Mouse (Mus musculus): ENCODE results near the gene Mical1. TPM values are rescaled to one million over a fixed set of nuclear protein-coding genes. Genes with fewer than 3 reads are reported as not detected.
"Not testable (repeated sequence)": the region's sequence is repeated elsewhere in the genome, so short reads cannot be mapped to it uniquely, and the experiment has no call there.

The Mical1 gene
- polyA plus RNA-seq, 1 experiment from 2014 or later, result 70.9 TPM

GRCm38 (mm10) chr10:41505446-41505845, 29.3 kb downstream of the Mical1 start:
- not testable (repeated sequence) for H3K36me3 ChIP-seq (ENCODE audit: control insufficient read depth, insufficient read depth, low read length); H3K27ac ChIP-seq (ENCODE audit: low read length); H3K9me3 ChIP-seq (ENCODE audit: control insufficient read depth, low read length); H3K9ac ChIP-seq (ENCODE audit: low read length); H3K4me1 ChIP-seq (replicated peaks; ENCODE audit: control insufficient read depth, insufficient read depth, low read length); H3K4me2 ChIP-seq (ENCODE audit: low read depth, low read length); H3K27me3 ChIP-seq (ENCODE audit: control insufficient read depth, insufficient read depth, low read depth, low read length); H3K4me3 ChIP-seq (ENCODE audit: low read length)
- WGBS, result 0% methylated on average over 3 of the region's 3 CpGs
- peak; percentile 62 for ATAC-seq (ENCODE audit: low read depth)

- no peaks in the 10 kb centered on the region for H3K36me3 ChIP-seq (ENCODE audit: control insufficient read depth, insufficient read depth, low read length)
- ATAC-seq (ENCODE audit: low read depth), result no peak
- no peaks in the 10 kb centered on the region for H3K27me3 ChIP-seq (ENCODE audit: control insufficient read depth, insufficient read depth, low read depth, low read length)
- H3K9ac ChIP-seq (ENCODE audit: low read length), result no peak overlapping the region
- H3K4me3 ChIP-seq (ENCODE audit: low read length), result no peak overlapping the region
- no peaks in the 10 kb centered on the region for H3K4me1 ChIP-seq (replicated peaks; ENCODE audit: control insufficient read depth, insufficient read depth, low read length)
- H3K27ac ChIP-seq (ENCODE audit: low read length), result no peak overlapping the region
- H3K9me3 ChIP-seq (ENCODE audit: control insufficient read depth, low read length), result no peaks in the 10 kb centered on the region
- 27% methylated on average over 2 of the region's 2 CpGs for WGBS
- no peak overlapping the region for H3K4me2 ChIP-seq (ENCODE audit: low read depth, low read length)
Measured at GRCm38 (mm10) chr10:41509160-41509559, 33.0 kb downstream of the Mical1 start.

- Histone ChIP-seq H3K4me2 (ENCODE audit: low read depth, low read length) (no peak overlapping the region), H3K4me1 (replicated peaks; ENCODE audit: control insufficient read depth, insufficient read depth, low read length) (0 out of 2 replicates have a peak, but pooled peaks cover 4% of the 10 kb centered on the region), H3K27me3 (ENCODE audit: control insufficient read depth, insufficient read depth, low read depth, low read length) (no peaks in the 10 kb centered on the region), H3K9ac (ENCODE audit: low read length) (no peak overlapping the region), H3K9me3 (ENCODE audit: control insufficient read depth, low read length) (no peaks in the 10 kb centered on the region), H3K27ac (ENCODE audit: low read length) (no peak overlapping the region), H3K36me3 (ENCODE audit: control insufficient read depth, insufficient read depth, low read length) (no peaks in the 10 kb centered on the region), H3K4me3 (ENCODE audit: low read length) (no peak overlapping the region)
- 67% methylated on average over 4 of the region's 4 CpGs for WGBS
- ATAC-seq (ENCODE audit: low read depth), result no peak
Measured at GRCm38 (mm10) chr10:41514301-41514700, 38.2 kb downstream of the Mical1 start.

GRCm38 (mm10) chr10:41514921-41515320, 38.8 kb downstream of the Mical1 start:
- Histone ChIP-seq H3K9ac (ENCODE audit: low read length) (no peak overlapping the region), H3K4me2 (ENCODE audit: low read depth, low read length) (no peak overlapping the region), H3K4me3 (ENCODE audit: low read length) (no peak overlapping the region), H3K27me3 (ENCODE audit: control insufficient read depth, insufficient read depth, low read depth, low read length) (no peaks in the 10 kb centered on the region), H3K4me1 (replicated peaks; ENCODE audit: control insufficient read depth, insufficient read depth, low read length) (0 out of 2 replicates have a peak, but pooled peaks cover 4% of the 10 kb centered on the region), H3K9me3 (ENCODE audit: control insufficient read depth, low read length) (no peaks in the 10 kb centered on the region), H3K36me3 (ENCODE audit: control insufficient read depth, insufficient read depth, low read length) (no peaks in the 10 kb centered on the region), H3K27ac (ENCODE audit: low read length) (no peak overlapping the region)
- no peak for ATAC-seq (ENCODE audit: low read depth)

- Histone ChIP-seq H3K27me3 (ENCODE audit: control insufficient read depth, insufficient read depth, low read depth, low read length) (no peaks in the 10 kb centered on the region), H3K4me2 (ENCODE audit: low read depth, low read length) (peak overlapping the region; percentile 90), H3K4me3 (ENCODE audit: low read length) (peak overlapping the region; percentile 97), H3K27ac (ENCODE audit: low read length) (peak overlapping the region; percentile 97), H3K9ac (ENCODE audit: low read length) (peak overlapping the region; percentile 97), H3K4me1 (replicated peaks; ENCODE audit: control insufficient read depth, insufficient read depth, low read length) (peaks cover 22% of the 10 kb centered on the region), H3K36me3 (ENCODE audit: control insufficient read depth, insufficient read depth, low read length) (no peaks in the 10 kb centered on the region), H3K9me3 (ENCODE audit: control insufficient read depth, low read length) (no peaks in the 10 kb centered on the region)
- WGBS, result under 1% methylated on average over 23 of the region's 23 CpGs
- peak; percentile 63 for ATAC-seq (ENCODE audit: low read depth)
Measured at GRCm38 (mm10) chr10:41518508-41518980, 42.4 kb downstream of the Mical1 start.

GRCm38 (mm10) chr10:41518981-41519618, 43.0 kb downstream of the Mical1 start, which contains the start of gene Cd164:
Gene Cd164 (plus strand): TSS chr10:41519414.
- H3K4me3 ChIP-seq (ENCODE audit: low read length), result peak within 1 kb of the TSS; percentile 97
- peak within 1 kb of the TSS; percentile 90 for H3K4me2 ChIP-seq (ENCODE audit: low read depth, low read length)
- peak within 1 kb of the TSS; percentile 97 for H3K27ac ChIP-seq (ENCODE audit: low read length)
- no peaks in the 10 kb centered on the region for H3K9me3 ChIP-seq (ENCODE audit: control insufficient read depth, low read length)
- no peaks in the 10 kb centered on the region for H3K27me3 ChIP-seq (ENCODE audit: control insufficient read depth, insufficient read depth, low read depth, low read length)
- H3K36me3 ChIP-seq (ENCODE audit: control insufficient read depth, insufficient read depth, low read length), result no peaks in the 10 kb centered on the region
- peak; percentile 94 for ATAC-seq (ENCODE audit: low read depth)
- H3K4me1 ChIP-seq (replicated peaks; ENCODE audit: control insufficient read depth, insufficient read depth, low read length), result peaks cover 24% of the 10 kb centered on the region
- WGBS, result under 1% methylated on average over 58 of the region's 69 CpGs
- H3K9ac ChIP-seq (ENCODE audit: low read length), result peak within 1 kb of the TSS; percentile 97

- H3K4me3 ChIP-seq (ENCODE audit: low read length), result peak overlapping the region; percentile 97
- peak; percentile 49 for ATAC-seq (ENCODE audit: low read depth)
Measured at GRCm38 (mm10) chr10:41519640-41520409, 43.7 kb downstream of the Mical1 start.

GRCm38 (mm10) chr10:41520410-41520673, 44.2 kb downstream of the Mical1 start:
- H3K9ac ChIP-seq (ENCODE audit: low read length), result peak overlapping the region; percentile 97
- no peaks in the 10 kb centered on the region for H3K27me3 ChIP-seq (ENCODE audit: control insufficient read depth, insufficient read depth, low read depth, low read length)
- peaks cover 8% of the 10 kb centered on the region; the same call in 1 of the 2 replicates for H3K36me3 ChIP-seq (ENCODE audit: control insufficient read depth, insufficient read depth, low read length)
- peak overlapping the region; percentile 88 for H3K4me2 ChIP-seq (ENCODE audit: low read depth, low read length)
- under 1% methylated on average over 5 of the region's 5 CpGs for WGBS
- peaks cover 24% of the 10 kb centered on the region for H3K4me1 ChIP-seq (replicated peaks; ENCODE audit: control insufficient read depth, insufficient read depth, low read length)
- H3K9me3 ChIP-seq (ENCODE audit: control insufficient read depth, low read length), result no peaks in the 10 kb centered on the region
- peak overlapping the region; percentile 97; the same call in 1 of the 2 replicates for H3K27ac ChIP-seq (ENCODE audit: low read length)
- H3K4me3 ChIP-seq (ENCODE audit: low read length), result peak overlapping the region; percentile 97
- ATAC-seq (ENCODE audit: low read depth), result no peak

More at GRCm38 (mm10) chr10:41519640-41520409, 43.7 kb downstream of the Mical1 start:
- H3K4me1 ChIP-seq (replicated peaks; ENCODE audit: control insufficient read depth, insufficient read depth, low read length), result peaks cover 24% of the 10 kb centered on the region
- H3K9ac ChIP-seq (ENCODE audit: low read length), result peak overlapping the region; percentile 97
- no peaks in the 10 kb centered on the region for H3K9me3 ChIP-seq (ENCODE audit: control insufficient read depth, low read length)
- no peaks in the 10 kb centered on the region for H3K27me3 ChIP-seq (ENCODE audit: control insufficient read depth, insufficient read depth, low read depth, low read length)
- peak overlapping the region; percentile 88 for H3K4me2 ChIP-seq (ENCODE audit: low read depth, low read length)
- H3K27ac ChIP-seq (ENCODE audit: low read length), result peak overlapping the region; percentile 97
- under 1% methylated on average over 62 of the region's 65 CpGs for WGBS
- H3K36me3 ChIP-seq (ENCODE audit: control insufficient read depth, insufficient read depth, low read length), result peaks cover 5% of the 10 kb centered on the region; the same call in 1 of the 2 replicates

GRCm38 (mm10) chr10:41523386-41523785, 47.3 kb downstream of the Mical1 start:
- Histone ChIP-seq H3K36me3 (ENCODE audit: control insufficient read depth, insufficient read depth, low read length) (peaks cover 10% of the 10 kb centered on the region; the same call in 1 of the 2 replicates), H3K4me2 (ENCODE audit: low read depth, low read length) (no peak overlapping the region), H3K4me1 (replicated peaks; ENCODE audit: control insufficient read depth, insufficient read depth, low read length) (peaks cover 20% of the 10 kb centered on the region), H3K27ac (ENCODE audit: low read length) (peak overlapping the region; percentile 27; the same call in 1 of the 2 replicates), H3K27me3 (ENCODE audit: control insufficient read depth, insufficient read depth, low read depth, low read length) (no peaks in the 10 kb centered on the region), H3K4me3 (ENCODE audit: low read length) (no peak overlapping the region), H3K9me3 (ENCODE audit: control insufficient read depth, low read length) (no peaks in the 10 kb centered on the region), H3K9ac (ENCODE audit: low read length) (no peak overlapping the region)
- 65% methylated on average over 3 of the region's 3 CpGs for WGBS
- no peak for ATAC-seq (ENCODE audit: low read depth)

Measured in lung, embryonic 16.5 days (tissue).